16 mouse cellular contexts compared by ENCODE assay signal in genomic region chr13:71378641-71379040, GRCm38 (mm10).
"Had no signal": no experiment of that assay in that cellular context is flagged by ENCODE, and none has a peak within 500 bp of the region (broad histone marks: within the 10 kb centered on the region; RNA-seq: fewer than 3 reads in every experiment).

No protein-coding gene starts in this region.

- DNase-seq: heart, postnatal 10 days; heart, postnatal 14 days; heart, postnatal 36 days; heart, postnatal 4 days; kidney, adult 11 months; kidney, adult 18-20 months; kidney, adult 2 months; kidney, adult 8-10 months; kidney, adult 9 months; kidney, postnatal 10 days; kidney, postnatal 14 days; kidney, postnatal 25 days; kidney, postnatal 36 days; kidney, postnatal 4 days; layer of hippocampus, adult 9-11 months; layer of hippocampus, postnatal 36 days had no signal
